Mouse (Mus musculus): Measurements from ENCODE around the gene Armc3. TPM values are rescaled to one million over a fixed set of nuclear protein-coding genes. Genes with fewer than 3 reads are reported as not detected.

Armc3 gene
- 2.8 TPM for polyA plus RNA-seq (2017; shearing (Covaris generic))

DNA sequence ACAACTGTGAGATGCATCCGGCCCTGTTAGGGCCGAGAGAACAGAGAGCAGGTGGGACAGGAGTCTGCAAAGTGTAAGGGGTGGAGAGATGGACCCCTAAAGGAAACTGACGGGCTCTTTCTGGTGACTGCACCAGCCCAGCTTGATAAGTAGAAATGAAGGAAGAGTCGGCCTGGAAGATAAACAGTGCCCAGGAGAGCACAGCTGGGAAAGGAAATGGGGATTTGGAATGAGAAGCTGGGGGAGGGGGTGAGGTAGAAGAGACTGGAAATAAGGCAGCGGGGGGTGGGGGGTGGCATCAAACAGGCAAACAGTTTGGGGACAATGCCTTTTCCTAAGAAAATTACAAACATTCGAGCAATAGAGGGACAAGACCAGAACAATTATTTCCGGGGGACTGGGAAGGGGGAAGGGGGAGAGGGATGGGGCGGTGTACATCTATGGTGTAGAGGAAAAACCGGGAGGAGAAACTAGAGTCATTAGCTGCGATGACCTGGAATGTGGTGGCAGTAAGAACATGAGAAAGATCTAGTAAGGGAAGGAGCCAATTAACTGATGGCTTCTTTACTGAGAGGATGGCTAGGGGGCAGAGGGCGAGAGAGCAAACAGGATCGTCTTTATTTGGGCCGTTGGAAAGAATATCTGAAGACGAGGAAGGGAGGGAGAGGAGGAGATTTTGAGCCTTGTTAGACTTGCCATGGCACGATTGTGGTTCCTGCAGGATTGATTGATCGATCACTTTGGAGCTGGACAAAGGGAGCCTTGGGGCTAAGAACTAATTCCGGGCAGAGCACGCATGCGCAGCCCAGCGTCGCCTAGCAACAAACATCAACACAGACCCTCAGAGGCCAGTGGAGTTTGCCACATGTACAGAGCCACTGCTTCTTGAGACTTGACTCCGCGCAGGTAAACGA is at the start of gene Armc3:
TSS of gene Armc3 (plus strand) at position 851 of the 914 bp plus-strand sequence.

Other genes starting within 250 kb of the Armc3 start
- gene Pip4k2a, start 201.2 kb upstream of the Armc3 start, polyA plus RNA-seq (2017; shearing (Covaris generic)): 31.0 TPM
- not detected for gene 4930426L09Rik, start 201.0 kb upstream of the Armc3 start, polyA plus RNA-seq (2017; shearing (Covaris generic))
- 26.7 TPM for gene Msrb2, start 172.1 kb downstream of the Armc3 start, polyA plus RNA-seq (2017; shearing (Covaris generic))
- not detected for gene Ptf1a, start 246.4 kb downstream of the Armc3 start, polyA plus RNA-seq (2017; shearing (Covaris generic))